Mouse (Mus musculus): ENCODE measurements at regions not wholly inside any gene's neighbourhood (a gene's known extent, or its start where the extent isn't known, plus 50 kb on each side); places are given as distances from the start of the nearest gene placed in this dataset.
A peak's percentile ranks its signal among the peaks of the same experiment; 100 is the strongest.

DNA sequence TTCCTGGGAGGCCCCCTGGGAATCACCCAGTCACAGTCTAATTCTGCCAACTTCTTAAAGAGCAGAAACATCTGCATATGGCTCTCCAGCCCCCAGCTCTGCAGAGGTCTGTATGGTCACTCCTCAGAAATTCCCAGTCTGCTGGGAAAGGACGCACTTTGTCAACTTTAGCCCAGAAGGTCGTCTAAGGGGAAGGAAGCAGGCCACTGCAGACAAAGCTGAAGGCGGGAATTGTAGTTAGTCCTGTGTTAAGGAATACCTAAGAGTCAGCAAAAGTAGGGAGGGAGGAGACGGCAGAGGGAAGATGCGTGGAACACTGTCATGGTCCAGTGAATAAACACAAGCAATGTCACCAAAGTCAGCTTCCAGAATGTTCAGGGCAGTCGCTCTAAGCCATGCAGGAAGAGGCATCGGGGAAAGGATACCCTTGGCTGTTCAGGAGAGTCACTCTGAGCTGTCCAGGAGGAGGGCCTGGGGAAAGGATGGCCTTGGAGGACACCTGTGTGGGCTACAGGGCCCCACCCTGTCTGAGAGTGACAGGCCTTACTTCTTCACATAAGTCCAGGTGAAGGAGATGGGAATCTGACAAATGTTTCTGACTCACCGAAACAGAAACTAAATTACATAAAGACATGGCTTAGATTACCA is 230.1 kb upstream of the Adgrl2 start:
- intact Hi-C loops (cut with DNase I; ENCODE audit: low total_unique reads) = no loop called here

GRCm38 (mm10) chr3:149219381-149220303 is 229.3 kb upstream of the Adgrl2 start:
- DNase-seq = peak; percentile 15
- intact Hi-C loops (cut with DNase I; ENCODE audit: low total_unique reads) = no loop called here

More for the DNA sequence above, 230.1 kb upstream of the Adgrl2 start:
- no peak for DNase-seq

DNA sequence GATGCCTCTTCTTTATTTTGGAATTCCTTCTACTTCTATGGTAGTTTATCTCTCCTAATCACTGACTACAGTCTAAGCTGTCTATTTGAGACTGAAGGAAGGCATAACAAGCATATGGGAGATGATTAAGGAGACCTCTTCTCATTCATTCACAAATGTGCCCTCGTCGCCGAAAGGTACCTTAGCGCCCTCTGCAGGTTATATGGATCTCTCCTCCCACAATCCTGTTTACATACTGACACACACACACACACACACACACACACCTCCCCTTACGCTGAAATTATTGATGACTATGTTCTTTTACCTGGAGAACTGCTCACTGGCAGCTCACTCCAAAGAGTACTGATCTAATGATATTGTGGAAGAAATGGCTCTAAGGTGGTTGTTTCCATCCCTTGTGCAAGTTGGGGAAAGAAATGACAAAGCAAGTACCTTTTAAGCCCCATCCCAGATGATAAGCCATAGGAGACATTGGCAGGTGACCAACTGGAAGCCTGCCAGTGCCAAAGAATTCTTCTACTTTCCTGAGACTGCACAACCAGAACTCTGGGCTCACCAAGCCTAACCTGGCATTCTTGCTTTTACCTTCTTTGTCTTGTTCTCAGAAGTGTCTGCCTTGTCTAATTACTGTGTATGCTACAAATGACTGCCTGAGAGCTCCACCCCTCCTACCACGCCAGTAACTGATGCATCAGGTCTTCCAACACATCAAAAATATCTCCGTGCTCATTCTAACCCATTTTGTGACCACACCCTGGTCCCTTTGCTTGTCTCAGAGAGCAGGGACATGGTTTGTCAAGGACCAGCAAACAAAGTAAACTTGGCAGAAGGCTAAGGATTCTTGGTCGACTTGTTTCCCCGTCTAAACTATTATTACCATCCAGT is 227.8 kb upstream of the Adgrl2 start:
- intact Hi-C loops (cut with DNase I; ENCODE audit: low total_unique reads) = no loop called here
- DNase-seq = no peak

GRCm38 (mm10) chr3:149216759-149217400 is 226.5 kb upstream of the Adgrl2 start:
- no peak for DNase-seq
- intact Hi-C loops (cut with DNase I; ENCODE audit: low total_unique reads) = no loop called here

DNA sequence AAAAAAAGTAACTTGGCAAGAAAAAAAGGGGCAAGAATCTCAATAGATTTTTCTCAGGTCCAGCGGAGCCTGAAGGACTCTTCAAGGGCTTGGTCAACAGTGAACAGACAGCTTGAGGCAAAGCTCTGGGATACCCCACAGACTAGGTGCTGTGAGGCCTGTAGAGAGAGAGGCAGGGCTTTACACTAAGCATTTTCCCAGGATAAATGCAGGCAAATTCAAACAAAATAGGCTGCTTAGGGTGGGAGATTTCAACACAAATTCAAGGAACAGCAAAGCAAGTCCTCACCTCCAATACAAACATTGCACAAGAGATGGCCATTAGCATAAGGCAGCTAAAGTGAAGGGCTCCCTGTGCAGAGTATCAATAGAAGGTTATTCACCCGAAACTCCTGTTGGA is 225.3 kb upstream of the Adgrl2 start:
- intact Hi-C loops (cut with DNase I; ENCODE audit: low total_unique reads) = no loop called here
- DNase-seq = no peak

GRCm38 (mm10) chr3:149211909-149212308 is 221.6 kb upstream of the Adgrl2 start:
- DNase-seq = no peak
- intact Hi-C loops (cut with DNase I; ENCODE audit: low total_unique reads) = no loop called here

- intact Hi-C loops (cut with DNase I; ENCODE audit: low total_unique reads) = no loop called here
- DNase-seq = no peak
Observed at GRCm38 (mm10) chr3:149209260-149209659, 218.9 kb upstream of the Adgrl2 start.

GRCm38 (mm10) chr3:149203451-149203850 is 213.1 kb upstream of the Adgrl2 start:
- DNase-seq = no peak
- intact Hi-C loops (cut with DNase I; ENCODE audit: low total_unique reads) = no loop called here

DNA sequence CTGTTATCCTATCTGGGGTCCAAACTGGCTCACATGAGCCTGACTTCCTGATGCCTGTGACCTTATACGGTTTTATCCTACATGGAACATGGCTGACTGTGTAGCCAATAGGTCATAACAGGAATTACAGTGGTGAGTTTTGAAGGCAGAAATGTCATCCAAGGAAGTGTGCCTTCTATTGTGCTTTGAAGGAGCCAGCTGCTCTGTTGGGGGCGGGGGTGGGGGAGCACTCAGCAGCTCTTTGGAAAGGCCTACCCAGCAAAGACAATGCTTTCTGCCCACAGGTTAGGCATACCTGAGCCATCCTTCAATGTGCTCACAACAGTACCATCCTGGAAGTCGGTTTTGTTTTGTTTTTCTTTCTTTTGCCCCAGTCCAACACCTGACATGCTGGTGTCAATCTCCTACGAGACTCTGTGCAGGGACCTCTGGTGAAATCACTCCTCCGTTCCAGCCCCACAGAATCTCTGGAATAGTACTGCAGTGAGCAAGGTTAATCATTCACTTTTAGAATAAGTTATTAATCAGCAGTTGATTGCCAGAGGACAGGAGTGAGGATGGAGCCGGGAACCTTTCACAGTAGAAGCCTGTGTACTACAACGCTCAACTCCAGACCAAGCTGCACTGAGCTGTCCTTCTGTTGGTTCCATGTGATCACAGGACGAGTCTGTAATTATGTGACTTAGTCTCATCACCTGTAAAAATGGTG is 206.3 kb upstream of the Adgrl2 start:
- no peak for DNase-seq
- intact Hi-C loops (cut with DNase I; ENCODE audit: low total_unique reads) = no loop called here

DNA sequence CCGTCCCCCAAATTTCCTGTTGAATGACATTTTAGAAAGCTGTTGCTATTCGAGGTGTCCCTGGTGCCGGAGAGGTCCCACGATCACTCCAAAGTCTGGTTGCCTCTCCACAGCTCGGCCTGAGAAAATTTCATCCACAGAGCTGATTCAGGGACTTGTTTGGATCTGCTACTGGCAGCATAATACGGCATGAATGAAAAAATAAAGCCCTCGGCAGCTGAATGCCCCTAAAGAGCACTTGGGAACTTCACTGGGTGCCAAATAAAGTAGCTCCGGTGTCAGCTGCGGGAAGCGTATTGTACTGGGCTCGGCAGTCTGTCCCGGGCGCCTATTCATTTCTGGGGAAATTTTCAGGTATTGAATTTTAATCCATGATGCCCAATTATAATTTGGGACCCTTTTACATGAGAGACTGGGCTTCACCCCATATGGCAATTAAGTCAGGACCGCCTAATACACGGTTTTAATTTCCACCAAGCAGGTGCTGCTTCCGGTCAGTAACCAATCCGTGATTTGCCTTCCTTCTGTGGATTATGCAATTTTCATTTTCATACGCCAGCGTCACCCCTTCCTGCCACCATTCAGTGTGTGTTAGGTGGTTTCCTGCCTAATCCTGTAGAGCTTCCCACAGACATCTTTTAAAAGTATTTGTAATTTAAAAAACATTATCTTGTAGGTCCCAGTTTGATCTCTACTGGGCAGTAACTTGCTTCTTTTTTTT is 200.7 kb upstream of the Adgrl2 start:
- intact Hi-C loops (cut with DNase I; ENCODE audit: low total_unique reads) = no loop called here
- no peak for DNase-seq

GRCm38 (mm10) chr3:149184136-149184551 is 193.8 kb upstream of the Adgrl2 start:
- DNase-seq = no peak
- intact Hi-C loops (cut with DNase I; ENCODE audit: low total_unique reads) = no loop called here

GRCm38 (mm10) chr3:149182095-149182494 is 191.7 kb upstream of the Adgrl2 start:
- intact Hi-C loops (cut with DNase I; ENCODE audit: low total_unique reads) = no loop called here
- DNase-seq = no peak

- intact Hi-C loops (cut with DNase I; ENCODE audit: low total_unique reads) = no loop called here
- DNase-seq = no peak
Observed at GRCm38 (mm10) chr3:149180129-149180528, 189.8 kb upstream of the Adgrl2 start.

DNA sequence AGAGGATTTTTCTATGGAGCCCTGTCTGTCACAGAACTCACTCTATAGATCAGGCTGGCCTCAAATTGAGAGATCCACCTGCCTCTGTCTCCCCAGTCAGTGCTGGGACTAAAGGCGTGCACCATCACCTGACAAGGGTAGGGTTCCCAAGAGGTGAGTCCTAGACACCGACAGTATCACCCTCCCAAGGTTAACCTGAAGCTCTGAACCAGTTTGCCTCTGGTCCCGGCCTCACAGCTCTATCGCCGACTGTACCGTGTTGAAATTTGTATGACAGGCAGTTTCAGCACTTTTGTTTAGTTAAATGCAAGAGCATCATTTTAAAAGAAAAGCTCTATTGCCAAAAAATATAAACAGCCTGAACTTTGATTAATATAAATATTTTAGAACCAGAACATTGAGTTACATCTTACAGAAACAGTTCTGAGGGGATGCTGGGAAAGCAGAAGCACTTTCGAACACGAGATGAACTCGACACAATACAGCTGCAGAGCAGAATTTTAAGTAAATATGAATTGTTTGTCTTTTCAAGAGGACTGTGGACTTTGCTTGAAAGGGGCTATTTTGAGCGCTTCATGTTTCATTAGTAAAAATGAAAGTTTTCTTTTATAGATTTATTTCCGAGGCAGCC is 189.2 kb upstream of the Adgrl2 start:
- no peak for DNase-seq
- intact Hi-C loops (cut with DNase I; ENCODE audit: low total_unique reads) = no loop called here

- intact Hi-C loops (cut with DNase I; ENCODE audit: low total_unique reads) = no loop called here
- no peak for DNase-seq
Observed at GRCm38 (mm10) chr3:149178891-149179290, 188.5 kb upstream of the Adgrl2 start.

DNA sequence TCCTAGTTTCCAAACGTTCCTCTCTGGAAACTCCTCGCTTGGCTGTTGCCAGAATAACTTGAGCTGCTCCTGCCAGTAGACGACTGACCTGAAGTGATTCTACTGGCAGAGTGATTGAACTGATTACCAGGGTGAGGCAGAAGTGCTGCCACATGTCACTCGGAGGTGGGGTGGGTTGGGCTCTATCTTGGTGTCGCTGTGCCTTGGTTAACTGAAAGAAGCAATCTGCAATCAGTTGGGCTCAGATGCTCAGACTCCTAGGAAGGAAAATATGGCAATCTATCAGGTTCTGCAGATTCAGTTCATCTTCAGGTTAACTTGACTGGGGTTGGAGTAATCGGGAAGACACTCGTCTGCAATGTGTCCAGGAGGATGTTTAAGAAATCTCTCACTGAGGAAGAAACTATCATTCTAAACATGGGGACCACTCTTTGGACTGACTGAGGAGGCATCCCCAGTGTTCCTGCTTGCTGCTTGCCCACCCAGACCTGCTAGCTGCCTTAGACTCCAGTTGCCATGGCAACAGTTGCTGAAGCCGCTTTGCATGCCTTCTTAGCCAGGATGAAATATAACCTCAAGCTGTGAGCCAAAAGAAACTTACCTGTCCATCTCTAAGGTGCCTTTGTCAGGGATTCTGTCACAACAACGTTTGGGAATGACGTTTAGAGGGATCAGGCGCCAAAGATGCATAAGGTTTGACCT is 184.5 kb upstream of the Adgrl2 start:
- intact Hi-C loops (cut with DNase I; ENCODE audit: low total_unique reads) = no loop called here
- no peak for DNase-seq

DNA sequence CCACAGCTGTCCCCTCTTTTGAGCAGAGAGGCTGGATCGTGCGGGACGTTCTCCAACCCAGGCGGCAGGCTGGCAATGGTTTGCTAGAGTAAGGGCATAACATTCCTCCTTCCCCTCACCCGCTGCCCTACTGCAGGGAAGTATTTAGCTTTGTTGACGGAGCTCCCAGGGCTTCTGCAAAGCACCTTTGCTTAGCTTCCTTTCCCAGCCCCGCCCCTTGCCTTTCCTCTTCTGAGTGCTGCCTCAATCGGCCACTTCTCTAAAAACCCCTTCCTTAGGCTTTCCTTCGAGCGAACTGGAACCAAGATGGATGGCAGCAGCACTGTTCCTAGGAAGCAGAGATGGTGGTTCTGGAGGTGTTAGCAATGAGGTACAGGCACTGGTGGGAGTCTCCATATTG is 183.2 kb upstream of the Adgrl2 start:
- intact Hi-C loops (cut with DNase I; ENCODE audit: low total_unique reads) = no loop called here
- DNase-seq = no peak

All from gastrocnemius, postnatal 14 days (tissue).